Mouse (Mus musculus) thymus, adult 2 months (tissue): ENCODE measurements at regions not wholly inside any gene's neighbourhood (a gene's known extent, or its start where the extent isn't known, plus 50 kb on each side); places are given as distances from the start of the nearest gene placed in this dataset.

Experiments
- CTCF ChIP-seq: fragments of 200-500 bp; IDR thresholded peaks from 2 replicates; pipeline ENCODE4 v1.5.1; 2012; ENCODE audit warnings: mild to moderate bottlenecking, control low read depth, low read length, moderate library complexity, borderline replicate concordance; ENCODE audit not compliant: control insufficient read depth, poor library complexity, insufficient read depth; ENCODE audit errors: extremely low read depth
- POLR2A ChIP-seq: fragments of 200-500 bp; IDR thresholded peaks from 2 replicates; pipeline ENCODE4 v1.6.1; 2012; ENCODE audit warnings: mild to moderate bottlenecking, low read length, control low read depth, moderate library complexity; ENCODE audit not compliant: control insufficient read depth, poor library complexity, insufficient read depth; ENCODE audit errors: extremely low read depth

GRCm38 (mm10) chr16:7728186-7728585, 696.8 kb downstream of the Tmem114 start:
- TF ChIP-seq CTCF (no peak), POLR2A (no peak)
